Mouse (Mus musculus) natural killer cell, adult 2 months (primary cell): ENCODE measurements at regions not wholly inside any gene's neighbourhood (a gene's known extent, or its start where the extent isn't known, plus 50 kb on each side); places are given as distances from the start of the nearest gene placed in this dataset.

Experiments used
- DNase-seq, 2 experiments: peaks; one replicate each; pipeline ENCODE4 v3.0.0; 2022; ENCODE audit warnings: low spot score in 2 of 2

DNA sequence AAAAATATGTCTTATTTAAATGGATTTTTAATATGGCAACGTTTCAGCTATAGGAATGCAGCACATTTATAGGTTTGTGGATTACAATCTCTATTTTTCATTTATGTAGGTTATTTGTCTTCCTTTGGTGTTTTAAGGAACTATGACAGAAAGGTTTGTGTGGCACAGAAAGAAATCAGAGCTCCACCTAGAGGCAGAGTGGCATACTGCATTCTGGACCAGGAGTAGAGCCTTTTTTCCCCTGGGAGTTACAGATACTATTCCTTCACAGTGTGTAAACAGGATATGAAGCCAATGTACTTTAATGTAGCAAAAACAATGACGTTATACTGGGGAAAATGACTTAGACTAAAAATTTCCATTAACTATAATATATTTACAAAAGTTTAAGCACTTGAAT, 94.9 kb upstream of the St8sia4 start:
- peak; percentile 38 to 66 for DNase-seq

GRCm38 (mm10) chr1:95754071-95754915, 86.9 kb upstream of the St8sia4 start:
- DNase-seq, result peak in 1 of 2 experiments; percentile 25

DNA sequence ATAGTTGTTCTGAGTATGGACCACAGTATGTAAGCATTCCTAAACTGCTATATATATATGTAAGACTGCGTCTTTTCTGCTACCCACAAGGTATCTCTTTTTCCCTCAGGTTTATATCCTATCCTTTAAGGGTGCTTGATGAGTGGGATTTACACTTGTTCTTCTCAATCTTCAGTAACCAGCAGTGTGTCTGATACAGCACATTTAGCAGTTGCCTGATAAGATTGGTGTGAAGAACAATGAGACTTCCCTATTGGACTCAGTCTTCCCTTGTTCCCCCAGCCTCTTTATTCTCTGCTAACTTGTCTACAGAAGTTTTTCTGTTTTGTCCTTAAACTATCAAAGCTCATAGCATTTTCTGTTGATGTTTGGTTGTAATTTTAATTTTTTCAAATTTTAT, 86.1 kb upstream of the St8sia4 start:
- no peak for DNase-seq

DNA sequence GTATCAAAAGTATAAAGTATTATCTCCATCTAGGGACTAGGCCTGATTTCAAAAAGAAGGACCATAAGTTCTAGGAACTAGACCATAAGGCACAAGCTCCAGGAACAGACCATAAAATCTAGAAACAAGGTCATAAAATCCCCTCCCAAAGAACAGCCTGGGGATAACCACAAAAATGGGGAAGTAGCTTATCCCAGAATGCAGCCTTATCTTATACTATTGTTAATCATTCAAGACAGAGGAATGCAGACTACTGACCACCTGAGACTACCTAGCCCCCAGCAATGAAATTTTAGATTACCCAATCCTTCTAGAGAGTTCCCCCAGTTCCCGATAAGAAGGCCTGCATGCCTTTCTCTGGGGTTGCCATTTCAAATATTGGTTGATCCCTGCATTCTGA, 81.6 kb upstream of the St8sia4 start:
- no peak for DNase-seq

DNA sequence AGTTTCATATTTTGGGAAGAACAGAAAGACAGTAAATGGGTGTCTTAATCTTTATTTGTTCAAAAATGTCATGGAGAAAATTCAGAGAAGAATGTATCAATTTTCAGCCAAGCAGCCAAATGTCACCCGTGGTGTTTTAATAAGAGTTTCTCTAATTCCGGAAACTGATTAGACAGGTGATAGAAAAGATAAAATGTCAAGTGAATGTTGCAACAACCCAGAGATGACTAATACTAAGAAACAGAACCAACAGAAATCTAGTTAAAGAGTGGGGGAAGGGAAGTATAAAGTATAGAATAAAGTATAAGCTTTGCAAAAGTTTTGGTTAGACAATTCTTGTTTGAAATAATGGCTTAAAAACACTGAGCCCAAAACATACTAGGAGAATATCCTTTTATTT, 79.9 kb upstream of the St8sia4 start:
- no peak for DNase-seq

GRCm38 (mm10) chr1:95744446-95744845, 77.1 kb upstream of the St8sia4 start:
- DNase-seq, result no peak

DNA sequence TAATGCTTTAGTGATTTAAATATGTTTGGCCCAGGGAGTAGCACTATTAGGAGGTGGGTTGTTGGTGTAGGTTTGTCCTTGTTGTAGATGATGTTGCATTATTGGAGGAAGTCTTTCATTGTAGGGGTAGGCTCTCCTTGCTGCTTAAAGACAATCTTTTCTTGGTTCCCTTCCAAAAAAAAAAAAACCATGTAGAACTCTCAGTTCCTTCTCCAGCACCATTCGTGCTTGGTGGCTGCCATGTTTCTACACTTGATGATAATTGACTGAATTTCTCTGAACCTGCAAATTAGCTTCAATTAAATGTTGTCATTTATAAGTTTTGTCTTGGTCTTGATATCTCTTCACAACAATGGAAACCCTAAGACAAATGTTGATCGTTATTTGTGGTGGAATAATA, 76.0 kb upstream of the St8sia4 start:
- DNase-seq, result no peak

- DNase-seq, result no peak
Observed at GRCm38 (mm10) chr1:95719449-95719848, 52.1 kb upstream of the St8sia4 start.

DNA sequence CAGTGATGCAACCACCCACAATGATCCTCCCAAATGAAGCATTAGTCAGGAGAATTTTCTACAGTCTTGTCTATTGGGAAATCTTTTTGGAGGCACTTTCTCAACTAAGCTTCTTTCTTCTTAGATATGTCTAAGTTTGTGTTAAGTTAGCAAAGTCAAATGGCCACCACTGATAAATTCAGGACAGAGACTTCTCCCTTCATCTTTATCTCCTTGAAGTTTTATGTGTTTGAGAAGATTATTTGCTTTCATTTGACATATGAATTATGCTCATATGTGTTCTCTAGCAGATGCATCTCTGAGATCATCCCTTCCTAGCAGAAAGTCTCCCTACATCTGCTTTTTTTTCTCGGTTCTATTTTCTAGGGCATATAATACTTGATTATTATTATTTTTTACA, 51.4 kb upstream of the St8sia4 start:
- DNase-seq, result no peak
